Mouse (Mus musculus): ENCODE measurements around the gene Pdcd2l. TPM values are rescaled to one million over a fixed set of nuclear protein-coding genes. Genes with fewer than 3 reads are reported as not detected.

Gene Pdcd2l
- polyA plus RNA-seq, 1 experiment: 15.2 TPM

- 48% methylated on average over 7 of the region's 7 CpGs for WGBS
- peak overlapping the region; percentile 65 for H3K4me3 ChIP-seq (ENCODE audit: low read depth, low read length)
- TF ChIP-seq CTCF (IDR thresholded peaks at IDR 0.05; ENCODE audit: extremely low read depth, insufficient read length, insufficient replicate concordance, low read depth, low read length): no peak
- TF ChIP-seq POLR2A (IDR thresholded peaks at IDR 0.05; ENCODE audit: low read depth, low read length): no peak
- H3K27ac ChIP-seq (ENCODE audit: insufficient read depth, low read depth, low read length): peak overlapping the region; percentile 89
- peaks cover 9% of the 10 kb centered on the region for H3K36me3 ChIP-seq (ENCODE audit: control insufficient read depth, insufficient read depth, low read length)
- H3K27me3 ChIP-seq (ENCODE audit: control insufficient read depth, insufficient read depth, low read length): no peaks in the 10 kb centered on the region
- peaks cover 5% of the 10 kb centered on the region for H3K4me1 ChIP-seq (ENCODE audit: control insufficient read depth, insufficient read depth, insufficient read length, low read length)
Observed at GRCm38 (mm10) chr7:34232785-34233725, 36.6 kb upstream of the Pdcd2l start.

GRCm38 (mm10) chr7:34230116-34230515 lies 33.7 kb upstream of the Pdcd2l start, which contains the start of gene Gpi1:
Gpi1 (minus strand) TSS chr7:34230336.
- peaks cover 30% of the 10 kb centered on the region for H3K4me1 ChIP-seq (ENCODE audit: control insufficient read depth, insufficient read depth, insufficient read length, low read length)
- H3K27me3 ChIP-seq (ENCODE audit: control insufficient read depth, insufficient read depth, low read length): no peaks in the 10 kb centered on the region
- TF ChIP-seq POLR2A (IDR thresholded peaks at IDR 0.05; ENCODE audit: low read depth, low read length) (peak; percentile 90), CTCF (IDR thresholded peaks at IDR 0.05; ENCODE audit: extremely low read depth, insufficient read length, insufficient replicate concordance, low read depth, low read length) (peak; percentile 53; the same call in 1 of the 2 replicates)
- peaks cover 29% of the 10 kb centered on the region for H3K36me3 ChIP-seq (ENCODE audit: control insufficient read depth, insufficient read depth, low read length)
- H3K27ac ChIP-seq (ENCODE audit: insufficient read depth, low read depth, low read length): peak within 1 kb of the TSS; percentile 81
- H3K4me3 ChIP-seq (ENCODE audit: low read depth, low read length): peak within 1 kb of the TSS; percentile 73
- WGBS: under 1% methylated on average over 39 of the region's 39 CpGs

- Histone ChIP-seq H3K4me3 (ENCODE audit: low read depth, low read length) (peak overlapping the region; percentile 73), H3K27me3 (ENCODE audit: control insufficient read depth, insufficient read depth, low read length) (no peaks in the 10 kb centered on the region), H3K27ac (ENCODE audit: insufficient read depth, low read depth, low read length) (peak overlapping the region; percentile 81), H3K36me3 (ENCODE audit: control insufficient read depth, insufficient read depth, low read length) (peaks cover 33% of the 10 kb centered on the region), H3K4me1 (ENCODE audit: control insufficient read depth, insufficient read depth, insufficient read length, low read length) (peaks cover 28% of the 10 kb centered on the region)
- TF ChIP-seq POLR2A (IDR thresholded peaks at IDR 0.05; ENCODE audit: low read depth, low read length) (no peak), CTCF (IDR thresholded peaks at IDR 0.05; ENCODE audit: extremely low read depth, insufficient read length, insufficient replicate concordance, low read depth, low read length) (no peak)
- under 1% methylated on average over 19 of the region's 19 CpGs for WGBS
Observed at GRCm38 (mm10) chr7:34229691-34230111, 33.2 kb upstream of the Pdcd2l start.

GRCm38 (mm10) chr7:34229153-34229552 lies 32.7 kb upstream of the Pdcd2l start:
- Histone ChIP-seq H3K27me3 (ENCODE audit: control insufficient read depth, insufficient read depth, low read length) (no peaks in the 10 kb centered on the region), H3K4me1 (ENCODE audit: control insufficient read depth, insufficient read depth, insufficient read length, low read length) (peaks cover 30% of the 10 kb centered on the region), H3K27ac (ENCODE audit: insufficient read depth, low read depth, low read length) (peak overlapping the region; percentile 81), H3K36me3 (ENCODE audit: control insufficient read depth, insufficient read depth, low read length) (peaks cover 36% of the 10 kb centered on the region), H3K4me3 (ENCODE audit: low read depth, low read length) (peak overlapping the region; percentile 73)
- WGBS: 21% methylated on average over 5 of the region's 5 CpGs
- TF ChIP-seq POLR2A (IDR thresholded peaks at IDR 0.05; ENCODE audit: low read depth, low read length) (no peak), CTCF (IDR thresholded peaks at IDR 0.05; ENCODE audit: extremely low read depth, insufficient read length, insufficient replicate concordance, low read depth, low read length) (no peak)

- H3K4me3 ChIP-seq (ENCODE audit: low read depth, low read length): peak overlapping the region; percentile 73
- peaks cover 31% of the 10 kb centered on the region for H3K4me1 ChIP-seq (ENCODE audit: control insufficient read depth, insufficient read depth, insufficient read length, low read length)
- 4% methylated on average over 8 of the region's 9 CpGs for WGBS
- peaks cover 38% of the 10 kb centered on the region for H3K36me3 ChIP-seq (ENCODE audit: control insufficient read depth, insufficient read depth, low read length)
- TF ChIP-seq POLR2A (IDR thresholded peaks at IDR 0.05; ENCODE audit: low read depth, low read length) (no peak), CTCF (IDR thresholded peaks at IDR 0.05; ENCODE audit: extremely low read depth, insufficient read length, insufficient replicate concordance, low read depth, low read length) (no peak)
- H3K27ac ChIP-seq (ENCODE audit: insufficient read depth, low read depth, low read length): peak overlapping the region; percentile 8; the same call in 1 of the 2 replicates
- H3K27me3 ChIP-seq (ENCODE audit: control insufficient read depth, insufficient read depth, low read length): no peaks in the 10 kb centered on the region
Observed at GRCm38 (mm10) chr7:34228641-34229040, 32.2 kb upstream of the Pdcd2l start.

GRCm38 (mm10) chr7:34226846-34227245 lies 30.4 kb upstream of the Pdcd2l start:
- Histone ChIP-seq H3K4me1 (ENCODE audit: control insufficient read depth, insufficient read depth, insufficient read length, low read length) (peaks cover 31% of the 10 kb centered on the region), H3K36me3 (ENCODE audit: control insufficient read depth, insufficient read depth, low read length) (peaks cover 53% of the 10 kb centered on the region), H3K27me3 (ENCODE audit: control insufficient read depth, insufficient read depth, low read length) (no peaks in the 10 kb centered on the region), H3K27ac (ENCODE audit: insufficient read depth, low read depth, low read length) (peak overlapping the region; percentile 74), H3K4me3 (ENCODE audit: low read depth, low read length) (no peak overlapping the region)
- 85% methylated on average over 12 of the region's 12 CpGs for WGBS
- TF ChIP-seq CTCF (IDR thresholded peaks at IDR 0.05; ENCODE audit: extremely low read depth, insufficient read length, insufficient replicate concordance, low read depth, low read length) (0 out of 2 replicates have a peak, but pooled peaks have one; percentile 4), POLR2A (IDR thresholded peaks at IDR 0.05; ENCODE audit: low read depth, low read length) (no peak)

- TF ChIP-seq CTCF (IDR thresholded peaks at IDR 0.05; ENCODE audit: extremely low read depth, insufficient read length, insufficient replicate concordance, low read depth, low read length): no peak
- TF ChIP-seq POLR2A (IDR thresholded peaks at IDR 0.05; ENCODE audit: low read depth, low read length): no peak
- no peak overlapping the region for H3K4me3 ChIP-seq (ENCODE audit: low read depth, low read length)
- no peaks in the 10 kb centered on the region for H3K27me3 ChIP-seq (ENCODE audit: control insufficient read depth, insufficient read depth, low read length)
- peaks cover 31% of the 10 kb centered on the region for H3K4me1 ChIP-seq (ENCODE audit: control insufficient read depth, insufficient read depth, insufficient read length, low read length)
- 19% methylated on average over 8 of the region's 8 CpGs for WGBS
- peaks cover 58% of the 10 kb centered on the region for H3K36me3 ChIP-seq (ENCODE audit: control insufficient read depth, insufficient read depth, low read length)
- H3K27ac ChIP-seq (ENCODE audit: insufficient read depth, low read depth, low read length): peak overlapping the region; percentile 83
Observed at GRCm38 (mm10) chr7:34226086-34226485, 29.6 kb upstream of the Pdcd2l start.
